Mouse (Mus musculus) gastrocnemius, postnatal 4 days (tissue): ENCODE results near the gene Timm17a. TPM values are rescaled to one million over a fixed set of nuclear protein-coding genes. Genes with fewer than 3 reads are reported as not detected.
A peak's percentile ranks its signal among the peaks of the same experiment; 100 is the strongest.

Experiments used
- DNase-seq, 2 experiments: peaks; one replicate each; pipeline ENCODE4 v3.0.0; 2021 to 2022; ENCODE audit warnings: low spot score in 2 of 2, mixed read lengths in 2 of 2
- total RNA-seq, 2 experiments: library from RNA; stranded (reverse); gene quantifications; 2 replicates each; pipeline ENCODE4 v1.2.3; 2021

Gene Timm17a
- total RNA-seq, 2 experiments from 2014 or later = 163 to 168 TPM

DNA sequence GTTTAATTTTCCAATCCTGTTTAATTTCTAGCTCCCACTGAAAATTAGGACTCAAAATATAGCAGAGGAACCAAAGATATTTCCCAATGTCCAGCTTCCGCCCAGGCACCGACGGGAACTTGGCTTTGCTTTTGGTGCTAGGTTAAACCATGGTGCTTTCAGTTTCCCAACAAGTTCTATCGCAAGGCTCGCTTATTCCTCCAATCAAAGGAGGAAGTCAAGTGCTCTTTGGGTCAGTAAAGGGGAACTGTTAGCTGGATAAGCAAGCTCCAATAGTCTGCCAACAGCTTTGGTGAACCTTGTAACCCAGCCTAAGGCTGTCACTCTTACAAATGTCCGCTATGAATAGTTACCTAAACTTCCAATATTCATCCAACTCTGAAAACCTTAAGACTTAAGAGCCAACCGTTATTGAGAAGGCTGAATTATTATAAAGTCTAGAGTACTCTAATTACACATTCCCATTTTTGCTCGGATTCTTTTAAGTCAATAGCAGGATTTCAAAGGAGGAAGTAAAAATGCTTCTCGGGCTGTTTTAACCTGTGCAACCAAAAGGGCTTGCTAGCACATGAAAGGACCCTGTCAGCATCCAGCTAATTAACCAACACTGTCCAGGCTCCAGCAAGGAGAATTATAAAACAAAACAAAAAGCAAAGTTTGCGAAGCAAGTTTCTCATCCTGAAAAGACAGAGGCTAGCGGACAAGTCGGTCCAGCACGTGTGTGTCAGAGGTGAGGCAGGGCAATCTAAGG, 30.9 kb downstream of the Timm17a start:
- no peak for DNase-seq

DNA sequence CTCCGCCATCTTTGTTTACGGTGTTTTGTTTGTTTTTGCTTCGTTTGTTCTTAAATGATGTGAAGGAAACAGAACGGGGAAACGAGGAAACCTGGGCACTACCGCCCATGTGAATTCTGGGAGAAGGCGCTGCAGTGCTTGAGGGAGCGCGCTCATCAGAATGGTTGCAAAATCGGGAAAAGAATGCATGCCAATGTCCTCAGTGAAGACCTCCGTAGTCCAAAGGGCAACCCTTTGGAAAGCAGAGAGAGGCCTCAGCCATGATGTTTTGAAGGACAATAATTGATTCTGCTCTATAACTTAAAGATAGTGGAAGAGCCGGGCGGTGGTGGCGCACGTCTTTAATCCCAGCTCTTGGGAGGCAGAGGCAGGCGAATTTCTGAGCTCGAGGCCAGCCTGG, 31.7 kb downstream of the Timm17a start:
- DNase-seq = no peak

DNA sequence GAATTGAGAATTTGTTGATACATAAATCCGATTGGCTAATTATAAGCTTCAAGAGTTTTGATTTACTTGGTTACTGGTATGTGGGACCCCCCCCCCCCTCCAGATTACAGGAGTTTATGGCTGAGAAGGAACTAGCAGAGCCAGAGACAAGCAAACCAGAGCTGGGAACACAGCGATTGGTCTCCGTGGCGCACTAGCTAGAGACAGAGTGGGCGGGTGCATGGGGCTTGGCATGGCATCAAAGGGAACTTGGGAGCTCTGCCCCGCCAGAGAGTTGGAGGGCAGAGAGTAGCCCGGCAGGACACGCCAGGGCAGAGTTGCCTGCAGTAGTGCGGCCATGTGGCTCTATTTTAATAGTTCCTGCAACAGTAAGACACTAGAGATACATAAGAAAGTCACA, 32.9 kb downstream of the Timm17a start:
- peak in 1 of 2 experiments; percentile 49 for DNase-seq

- no peak for DNase-seq
Observed at GRCm38 (mm10) chr1:135271371-135271770, 42.2 kb downstream of the Timm17a start.

DNA sequence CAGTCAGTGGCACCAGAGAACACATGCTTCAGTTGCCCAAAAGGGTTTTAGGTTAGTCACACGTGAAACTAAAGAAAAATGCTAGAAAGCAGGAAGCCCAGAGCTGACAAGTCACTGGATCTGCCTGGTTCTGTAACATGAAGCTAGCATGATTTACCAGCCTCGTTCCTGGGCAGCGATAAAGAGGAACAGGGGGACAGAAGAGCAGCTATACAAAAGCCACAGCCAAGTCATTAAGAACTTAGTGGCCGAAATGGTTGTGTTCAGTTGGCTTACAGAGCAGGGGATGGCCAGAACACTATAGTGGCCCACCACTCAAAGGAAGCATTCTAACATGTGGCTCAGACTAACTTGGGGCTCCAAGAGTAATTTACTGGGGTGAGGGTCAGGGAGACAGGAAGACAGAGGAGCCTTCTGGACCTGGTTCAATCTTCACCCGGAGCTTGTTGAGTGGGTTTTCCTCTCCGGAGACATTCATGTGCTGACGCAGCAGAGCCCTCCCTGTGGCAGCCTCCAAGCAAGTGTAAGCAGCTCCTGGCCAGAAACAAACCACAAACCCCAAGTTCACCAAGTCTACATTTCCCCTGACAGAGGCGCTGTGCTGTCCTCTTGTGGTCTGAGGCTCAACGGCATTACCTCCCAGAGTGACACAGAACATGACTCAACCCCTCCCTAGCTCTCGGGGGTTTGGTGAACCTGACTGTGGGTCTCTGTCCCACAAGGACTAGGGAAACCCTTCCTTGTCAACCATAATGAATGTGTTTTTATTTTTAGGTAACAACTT, 45.7 kb downstream of the Timm17a start:
- no peak for DNase-seq

GRCm38 (mm10) chr1:135265834-135266233, 47.7 kb downstream of the Timm17a start:
- no peak for DNase-seq

GRCm38 (mm10) chr1:135263316-135263715, 50.3 kb downstream of the Timm17a start:
- DNase-seq = no peak

DNA sequence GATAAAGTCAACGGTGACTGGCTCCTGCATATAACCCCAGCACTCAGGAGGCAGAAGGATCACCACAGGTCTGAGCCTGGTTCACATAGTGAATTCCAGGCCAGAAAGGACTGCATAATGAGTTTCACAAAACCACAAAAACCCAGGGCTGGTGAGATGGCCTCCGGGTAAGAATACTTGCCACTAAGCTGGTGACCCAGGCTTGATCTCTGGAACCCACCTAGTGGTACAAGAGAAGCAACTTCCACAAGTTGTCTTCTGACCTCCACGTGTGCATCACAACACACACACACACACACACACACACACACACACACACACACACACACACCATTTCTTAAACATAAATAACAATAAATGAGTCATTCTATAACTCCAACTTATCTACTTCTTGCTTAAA, 51.2 kb downstream of the Timm17a start:
- DNase-seq = no peak

DNA sequence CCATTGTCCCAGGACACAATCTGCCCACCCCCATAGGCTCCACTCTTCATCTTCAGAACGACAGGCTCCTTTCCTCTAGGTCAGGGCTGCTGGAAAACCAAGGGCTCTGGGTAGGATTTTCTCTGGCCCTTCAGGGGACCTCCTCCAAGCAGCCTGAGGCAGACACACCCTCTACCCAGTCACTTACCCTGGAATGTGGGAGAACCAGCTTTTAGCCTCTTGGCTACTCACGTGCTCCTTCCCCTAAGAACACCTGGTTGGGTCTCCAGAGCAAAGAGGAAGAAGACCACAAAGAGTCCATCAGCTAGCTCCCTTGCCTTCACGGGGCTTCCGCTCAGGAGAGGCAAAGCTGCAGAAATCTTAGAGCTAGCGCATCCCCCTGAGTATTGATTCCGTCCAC, 52.6 kb downstream of the Timm17a start:
- DNase-seq = no peak

- DNase-seq = peak; percentile 49 to 81
Observed at GRCm38 (mm10) chr1:135259128-135259436, 54.5 kb downstream of the Timm17a start.

DNA sequence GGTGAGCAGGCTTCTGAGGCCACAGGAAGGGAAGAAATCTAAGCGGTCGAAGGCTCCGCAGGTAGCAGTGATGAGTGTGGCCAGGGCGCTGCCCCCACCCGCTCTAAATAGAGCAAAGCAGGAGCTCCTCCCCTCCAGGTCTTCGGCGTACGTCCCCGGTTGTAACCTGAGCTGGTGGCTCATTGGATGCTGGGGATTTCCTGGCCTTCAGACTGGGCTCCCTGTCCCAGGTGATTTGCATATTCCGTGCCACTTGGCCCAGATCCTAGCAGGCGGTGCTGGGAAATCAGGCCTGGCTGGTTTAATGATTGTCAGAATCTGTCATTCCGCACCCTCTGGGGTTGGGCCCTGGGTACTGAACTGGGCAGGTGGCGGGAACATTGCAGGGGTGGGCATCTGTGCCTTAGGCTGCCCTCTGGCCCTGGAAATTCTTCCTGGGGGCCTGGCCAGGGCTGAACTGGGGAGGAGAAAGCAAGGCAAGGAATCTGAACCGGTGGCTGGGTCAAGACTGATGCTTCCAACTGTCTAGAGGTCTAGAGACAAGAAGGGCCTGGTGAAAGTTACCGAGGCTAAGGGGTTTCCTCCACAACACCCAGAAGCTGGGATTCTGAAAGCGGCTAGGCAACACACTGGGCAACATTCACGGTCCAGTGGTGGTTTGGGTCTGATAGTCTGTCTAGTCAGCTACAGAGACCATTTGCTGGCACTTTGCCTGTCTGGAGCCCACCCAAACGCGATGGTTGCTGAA, 55.0 kb downstream of the Timm17a start, which contains the start of gene Elf3:
Gene Elf3, minus strand, starts transcription at position 189 of the 748 bp plus-strand sequence.
- no peak for DNase-seq

GRCm38 (mm10) chr1:135256299-135256698, 57.3 kb downstream of the Timm17a start:
- DNase-seq = no peak

GRCm38 (mm10) chr1:135252854-135253253, 60.7 kb downstream of the Timm17a start:
- DNase-seq = no peak

- DNase-seq = no peak
Observed at GRCm38 (mm10) chr1:135251405-135251804, 62.2 kb downstream of the Timm17a start.

- no peak for DNase-seq
Observed at GRCm38 (mm10) chr1:135250706-135251105, 62.9 kb downstream of the Timm17a start.

DNA sequence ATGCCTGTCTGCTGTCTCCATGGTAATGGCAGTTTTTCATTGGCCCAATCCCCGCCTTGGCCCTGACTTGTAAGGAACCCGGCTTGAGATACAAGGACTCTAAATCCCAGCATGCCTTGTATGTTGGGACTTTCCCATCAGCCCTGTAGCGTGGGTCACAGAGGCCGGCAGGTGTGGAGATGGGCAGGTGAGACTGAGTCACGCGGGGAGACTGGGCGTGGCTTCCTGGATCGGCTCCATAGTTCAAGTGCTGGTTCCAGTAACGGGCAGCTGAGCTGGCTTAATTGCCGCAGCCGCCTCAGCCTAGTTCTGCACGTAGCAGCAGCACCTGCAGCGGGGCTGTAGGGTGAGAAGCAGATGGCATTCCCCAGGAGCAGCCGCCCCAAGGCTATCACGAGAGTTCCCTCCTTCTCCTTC, 65.1 kb downstream of the Timm17a start:
- DNase-seq = no peak

Other genes with a start within 250 kb of the Timm17a start
- gene Lgr6, start 208.5 kb downstream of the Timm17a start, total RNA-seq = 1 to 10 TPM; 1.2 to 1.3 TPM
- gene Ptpn7, start 181.1 kb downstream of the Timm17a start, total RNA-seq = 1 to 10 TPM; 1.1 to 1.4 TPM
- gene Arl8a, start 167.0 kb downstream of the Timm17a start, total RNA-seq = 10 to 100 TPM; 49.9 to 50.9 TPM
- gene Gpr37l1, start 146.1 kb downstream of the Timm17a start, total RNA-seq = 1 to 10 TPM; 1.3 to 1.7 TPM
- gene Elf3, start 55.2 kb downstream of the Timm17a start, total RNA-seq = under 1 TPM; 0.42 to 0.44 TPM
- gene Rnpep, start 29.7 kb downstream of the Timm17a start, total RNA-seq = 10 to 100 TPM; 22.7 to 24.2 TPM
- gene Lmod1, start 11.0 kb upstream of the Timm17a start, total RNA-seq = 1 to 10 TPM; 3.1 to 4.1 TPM
- gene Shisa4, start 61.5 kb upstream of the Timm17a start, total RNA-seq = 100 to 1,000 TPM; 121 to 136 TPM
- 10 to 100 TPM; 89.2 to 90.6 TPM for gene Ipo9, start 116.7 kb upstream of the Timm17a start, total RNA-seq